Mouse (Mus musculus) heart, postnatal 0 days (tissue): ENCODE results near the gene Olfr609.

ENCODE experiments used
- CTCF ChIP-seq: IDR thresholded peaks from 2 replicates; pipeline ENCODE4 v1.5.1; 2016; ENCODE audit warnings: antibody characterized with exemption, control low read depth, low read depth
- EP300 ChIP-seq: IDR thresholded peaks from 2 replicates; pipeline ENCODE4 v1.6.1; 2016; ENCODE audit warnings: antibody characterized with exemption, low read depth

DNA sequence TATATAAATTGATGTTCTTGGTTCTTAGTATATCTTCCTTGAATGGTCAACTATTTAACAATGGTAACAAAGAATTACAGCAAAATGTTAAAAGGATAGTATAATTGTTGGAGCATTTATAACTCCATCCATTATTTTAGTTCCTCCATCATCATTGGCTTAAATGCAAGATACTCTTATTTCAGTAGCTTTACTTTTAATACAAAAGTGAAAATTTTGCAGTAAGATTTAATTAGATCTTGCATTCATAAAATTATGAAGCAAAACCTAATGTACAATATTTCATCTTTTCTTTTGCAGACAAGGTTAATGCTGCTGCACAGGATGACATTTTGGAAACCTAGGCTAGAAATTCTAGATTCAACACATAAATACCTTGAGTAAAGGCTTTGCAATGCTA lies 28.3 kb downstream of the Olfr609 start, which contains the start of gene Olfr608:
- TF ChIP-seq EP300 (no peak), CTCF (no peak)
